Mouse (Mus musculus) liver, adult 2 months (tissue): ENCODE results near the gene Rnf166.

Experiments used
- CTCF ChIP-seq: fragments of 200-500 bp; IDR thresholded peaks from 2 replicates; pipeline ENCODE4 v1.5.1; 2011; ENCODE audit warnings: low read depth, low read length, control low read depth
- POLR2A ChIP-seq: fragments of 200-500 bp; IDR thresholded peaks from 2 replicates; pipeline ENCODE4 v1.6.1; 2011; ENCODE audit warnings: low read length, control low read depth; ENCODE audit not compliant: insufficient read depth; ENCODE audit errors: extremely low read depth

GRCm38 (mm10) chr8:122524506-122524905, 48.6 kb upstream of the Rnf166 start:
- TF ChIP-seq POLR2A (no peak), CTCF (no peak)
